Mouse (Mus musculus) liver, adult 2 months (tissue): ENCODE measurements around the gene Cd79b. TPM values are rescaled to one million over a fixed set of nuclear protein-coding genes. Genes with fewer than 3 reads are reported as not detected.

Source experiments
- DNase-seq: peaks from one replicate; pipeline ENCODE4 v3.0.0-alpha.2; 2011; ENCODE audit warnings: low read depth, low spot score; ENCODE audit errors: extremely low read depth
- H3K27ac ChIP-seq: fragments of 200-500 bp; replicated peaks from 2 replicates; pipeline ENCODE4 v1.5.1; 2012; ENCODE audit warnings: low read depth, mild to moderate bottlenecking, control low read depth, inconsistent platforms, low read length; ENCODE audit not compliant: insufficient read depth
- H3K27me3 ChIP-seq: fragments of 200-500 bp; 2 replicates; pipeline ENCODE4 v1.6.1; 2012; ENCODE audit warnings: mild to moderate bottlenecking, moderate library complexity, low read length, inconsistent platforms; ENCODE audit not compliant: control insufficient read depth, insufficient read depth
- H3K36me3 ChIP-seq: fragments of 200-500 bp; 2 replicates; pipeline ENCODE4 v1.6.1; 2012; ENCODE audit warnings: low read length, inconsistent platforms; ENCODE audit not compliant: control insufficient read depth, insufficient read depth
- H3K4me1 ChIP-seq: fragments of 200-500 bp; 2 replicates; pipeline ENCODE4 v1.6.1; 2011; ENCODE audit warnings: low read length; ENCODE audit not compliant: control insufficient read depth, insufficient read depth
- H3K4me3 ChIP-seq: fragments of 200-500 bp; 2 replicates; pipeline ENCODE4 v1.5.1; 2011; ENCODE audit warnings: low read depth, mild to moderate bottlenecking, control low read depth, low read length, moderate library complexity; ENCODE audit not compliant: insufficient read depth
- H3K79me2 ChIP-seq: fragments of 200-500 bp; 2 replicates; pipeline ENCODE4 v1.6.1; 2012; ENCODE audit warnings: inconsistent platforms, mild to moderate bottlenecking, low read length, moderate library complexity; ENCODE audit not compliant: control insufficient read depth, insufficient read depth
- H3K9ac ChIP-seq: fragments of 200-500 bp; 2 replicates; pipeline ENCODE4 v1.6.1; 2012; ENCODE audit warnings: low read depth, mild to moderate bottlenecking, control low read depth, inconsistent platforms, low read length
- CTCF ChIP-seq: fragments of 200-500 bp; IDR thresholded peaks from 2 replicates; pipeline ENCODE4 v1.5.1; 2011; ENCODE audit warnings: low read depth, low read length, control low read depth
- POLR2A ChIP-seq: fragments of 200-500 bp; IDR thresholded peaks from 2 replicates; pipeline ENCODE4 v1.6.1; 2011; ENCODE audit warnings: low read length, control low read depth; ENCODE audit not compliant: insufficient read depth; ENCODE audit errors: extremely low read depth
- WGBS: fragments of 180-500 bp; shearing (Covaris S2); methylation state at CpG from one replicate; pipeline ENCODE4 v1.1.7; 2018; 5-methylcytosine and 5-hydroxymethylcytosine counted together
- polyA plus RNA-seq: library from polyadenylated mRNA; depleted of rRNA; stranded (reverse); fragments of >200 nt; gene quantifications from 2 replicates; pipeline ENCODE4 v1.2.3, GENCODE M21; 2012
- total RNA-seq: library from RNA; depleted of rRNA; stranded (reverse); fragments of >200 nt; gene quantifications from 2 replicates; pipeline ENCODE4 v1.2.3, GENCODE M21; 2014

Gene Cd79b
- total and polyA plus RNA-seq, 2 experiments, result 2.1 to 3.8 TPM

DNA sequence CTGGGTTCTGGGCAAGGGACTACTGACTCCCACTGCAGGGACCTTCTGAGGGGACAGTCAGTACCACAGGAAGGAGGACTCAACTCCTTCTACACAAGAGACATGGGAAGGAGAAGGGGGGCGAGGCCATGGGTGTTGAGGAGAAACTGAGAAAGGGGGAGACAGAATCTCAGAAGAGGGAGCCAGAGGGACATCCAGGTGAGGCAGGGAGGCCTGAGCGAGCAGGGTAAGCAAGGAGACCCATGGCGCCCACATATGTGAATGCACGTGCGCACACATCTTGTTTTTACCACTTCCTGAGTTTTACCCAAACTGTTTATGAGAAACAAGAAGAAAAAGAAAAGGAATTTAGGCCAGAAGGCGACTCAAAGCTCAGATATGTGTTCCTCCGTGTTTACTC lies 3.2 kb upstream of the Cd79b start:
- 83% methylated on average over 7 of the region's 7 CpGs for WGBS

DNA sequence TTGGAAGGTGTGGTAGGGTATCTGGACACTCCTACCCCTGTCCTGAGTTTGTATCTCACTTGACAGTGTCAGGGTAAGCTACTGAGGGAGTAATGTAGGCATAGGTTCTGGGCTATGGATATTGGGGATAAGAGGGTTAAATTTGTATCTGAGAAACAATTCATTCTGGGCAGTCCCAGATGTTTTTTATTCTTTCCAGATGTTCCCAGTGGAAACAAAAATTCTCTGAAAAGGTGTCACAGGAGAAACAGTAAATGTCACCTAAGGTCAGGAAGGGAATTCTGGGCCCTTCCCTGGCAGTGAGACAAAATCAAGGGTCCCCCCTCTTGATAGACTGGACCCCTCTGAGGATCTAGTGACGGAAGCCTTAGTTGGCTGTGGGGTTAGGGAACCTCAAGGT lies 1.9 kb upstream of the Cd79b start:
- 92% methylated on average over 1 of the region's 1 CpGs for WGBS
- H3K36me3 ChIP-seq, result no peaks in the 10 kb centered on the region
- TF ChIP-seq POLR2A, result no peak
- TF ChIP-seq CTCF, result no peak
- H3K27ac ChIP-seq, result no peak overlapping the region
- H3K9ac ChIP-seq, result no peak overlapping the region
- no peaks in the 10 kb centered on the region for H3K79me2 ChIP-seq
- H3K27me3 ChIP-seq, result no peaks in the 10 kb centered on the region
- H3K4me1 ChIP-seq, result no peaks in the 10 kb centered on the region
- no peak for DNase-seq
- no peak overlapping the region for H3K4me3 ChIP-seq

More for the DNA sequence above, 3.2 kb upstream of the Cd79b start:
- Histone ChIP-seq H3K79me2 (no peaks in the 10 kb centered on the region), H3K9ac (no peak overlapping the region), H3K4me3 (no peak overlapping the region), H3K27me3 (no peaks in the 10 kb centered on the region), H3K36me3 (no peaks in the 10 kb centered on the region), H3K27ac (no peak overlapping the region), H3K4me1 (no peaks in the 10 kb centered on the region)
- DNase-seq, result no peak
- no peak for TF ChIP-seq CTCF
- no peak for TF ChIP-seq POLR2A

DNA sequence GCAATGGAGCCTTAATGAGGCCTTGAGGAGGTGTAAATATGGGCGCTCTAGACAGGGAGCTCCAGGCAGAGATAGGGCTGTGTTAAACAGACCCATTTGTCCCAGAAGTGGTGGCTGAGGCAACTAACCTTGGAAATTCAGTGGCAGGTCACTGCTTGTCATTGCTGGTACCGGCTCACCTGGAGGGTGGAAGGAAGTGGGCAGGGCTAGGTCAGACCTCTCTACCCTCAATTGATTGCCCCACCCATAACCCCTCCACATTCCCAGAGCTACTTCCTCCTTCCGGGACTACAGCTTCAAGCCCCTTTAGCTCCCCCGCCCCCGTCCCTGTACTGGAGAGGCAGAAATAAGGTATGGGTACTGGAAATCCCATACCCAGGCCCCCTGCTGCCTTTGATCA lies 1.0 kb downstream of the Cd79b start:
- WGBS, result 90% methylated on average over 5 of the region's 5 CpGs
- Histone ChIP-seq H3K9ac (no peak overlapping the region), H3K36me3 (no peaks in the 10 kb centered on the region), H3K4me3 (no peak overlapping the region), H3K27ac (no peak overlapping the region), H3K4me1 (no peaks in the 10 kb centered on the region), H3K79me2 (no peaks in the 10 kb centered on the region), H3K27me3 (no peaks in the 10 kb centered on the region)
- DNase-seq, result no peak
- TF ChIP-seq CTCF, result no peak
- TF ChIP-seq POLR2A, result no peak

DNA sequence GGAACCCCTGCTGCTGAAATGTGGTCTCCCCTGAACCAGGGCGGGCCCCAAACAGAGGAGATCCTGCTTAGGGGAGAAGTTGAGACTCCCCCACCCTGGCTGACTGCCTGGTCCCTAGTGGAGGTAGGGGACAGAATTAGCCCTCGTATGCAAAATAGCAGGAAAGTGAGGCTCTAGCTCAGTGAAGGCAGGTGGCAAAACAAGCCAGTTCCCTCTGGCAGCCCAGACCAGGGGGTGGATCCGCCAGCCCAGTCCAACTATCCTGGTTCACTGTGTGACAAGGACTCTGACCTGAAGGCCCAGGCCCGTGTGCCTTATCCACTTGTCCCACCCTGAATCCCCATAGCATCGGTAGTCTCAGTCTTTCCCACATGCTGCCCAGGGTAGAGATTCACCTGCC lies 4.4 kb downstream of the Cd79b start:
- H3K4me1 ChIP-seq, result no peaks in the 10 kb centered on the region
- H3K36me3 ChIP-seq, result no peaks in the 10 kb centered on the region
- no peaks in the 10 kb centered on the region for H3K79me2 ChIP-seq
- H3K27me3 ChIP-seq, result no peaks in the 10 kb centered on the region
- DNase-seq, result no peak
- no peak overlapping the region for H3K27ac ChIP-seq
- no peak overlapping the region for H3K4me3 ChIP-seq
- WGBS, result 74% methylated on average over 5 of the region's 5 CpGs
- no peak for TF ChIP-seq CTCF
- TF ChIP-seq POLR2A, result no peak
- no peak overlapping the region for H3K9ac ChIP-seq

DNA sequence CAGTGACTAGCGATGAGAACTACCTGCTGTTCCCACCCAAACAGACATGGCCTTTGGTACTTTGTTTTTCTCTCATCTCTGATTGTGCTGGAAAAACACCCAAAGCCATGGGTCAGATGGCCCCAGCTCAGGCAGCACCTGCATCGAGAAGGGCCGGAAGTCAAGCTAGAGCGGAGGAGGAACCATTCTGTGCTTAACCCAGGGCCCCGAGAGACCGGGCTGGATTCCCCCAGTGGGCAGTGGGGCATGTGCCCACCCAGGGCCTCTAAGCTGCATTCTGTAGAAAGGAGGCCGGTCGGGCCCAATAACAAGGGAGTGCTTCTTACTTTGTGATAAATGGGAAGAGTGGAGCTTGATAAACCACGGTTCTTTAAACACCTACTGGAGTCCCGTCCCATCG lies 6.4 kb downstream of the Cd79b start:
- H3K79me2 ChIP-seq, result no peaks in the 10 kb centered on the region
- DNase-seq, result no peak
- no peak overlapping the region for H3K4me3 ChIP-seq
- H3K4me1 ChIP-seq, result no peaks in the 10 kb centered on the region
- H3K27ac ChIP-seq, result no peak overlapping the region
- H3K36me3 ChIP-seq, result no peaks in the 10 kb centered on the region
- no peaks in the 10 kb centered on the region for H3K27me3 ChIP-seq
- WGBS, result 77% methylated on average over 11 of the region's 11 CpGs
- no peak for TF ChIP-seq POLR2A
- TF ChIP-seq CTCF, result no peak
- H3K9ac ChIP-seq, result no peak overlapping the region

DNA sequence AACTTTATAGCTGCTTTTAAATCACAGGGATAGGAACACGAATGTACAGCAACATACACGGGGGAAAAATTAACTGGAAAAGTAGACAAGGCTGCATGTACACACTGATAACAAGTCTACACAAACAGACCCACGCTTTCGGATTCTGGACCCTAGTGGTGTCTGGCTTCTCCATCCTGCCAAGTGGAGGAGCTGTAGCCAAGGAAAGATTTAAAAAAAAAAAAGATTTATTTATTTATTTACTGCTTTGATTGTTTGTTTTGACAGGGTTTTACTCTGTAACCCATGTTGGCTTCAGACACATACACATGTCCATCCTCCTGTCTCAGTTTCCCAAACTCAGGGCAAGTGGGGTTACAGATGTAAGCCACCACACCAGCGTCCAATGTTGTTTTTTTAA lies 7.1 kb downstream of the Cd79b start:
- Histone ChIP-seq H3K27me3 (no peaks in the 10 kb centered on the region), H3K4me1 (no peaks in the 10 kb centered on the region), H3K9ac (no peak overlapping the region), H3K79me2 (no peaks in the 10 kb centered on the region), H3K27ac (no peak overlapping the region), H3K36me3 (no peaks in the 10 kb centered on the region), H3K4me3 (no peak overlapping the region)
- no peak for DNase-seq
- TF ChIP-seq CTCF (no peak), POLR2A (no peak)
- WGBS, result 26% methylated on average over 5 of the region's 5 CpGs
